ENCODE assay signal across 8 mouse cellular contexts in the genomic region with DNA sequence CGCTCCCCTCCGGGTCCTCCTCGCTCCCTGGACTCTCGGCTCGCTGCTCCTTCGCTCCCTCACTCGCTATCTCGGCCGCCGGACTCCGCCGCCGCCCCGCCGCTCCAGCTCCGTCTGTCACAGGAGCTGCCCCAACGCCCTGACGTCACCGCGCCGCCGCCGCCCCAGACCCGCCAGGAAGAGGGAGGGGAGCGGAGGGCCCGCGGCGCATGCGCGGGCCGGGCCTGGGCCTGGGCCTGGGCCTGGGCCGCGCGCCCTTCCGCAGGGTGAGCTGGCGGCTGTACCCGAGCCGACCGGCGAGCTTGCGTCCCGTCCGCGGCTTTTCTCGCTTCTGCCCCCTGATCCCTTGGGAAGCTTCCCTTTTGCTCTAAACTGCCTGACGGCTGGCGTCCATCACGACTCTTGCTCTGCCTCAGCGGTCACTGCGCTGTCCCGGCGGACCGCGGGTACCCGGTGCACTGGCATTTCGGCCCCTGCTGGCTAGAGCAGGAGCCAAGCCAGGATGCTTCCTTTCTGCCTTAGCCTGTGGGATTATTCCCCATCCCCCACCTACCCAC. TPM values are rescaled to one million over a fixed set of nuclear protein-coding genes. Genes with fewer than 3 reads are reported as not detected.
DNase-seq lines count a peak whose midpoint lies in the region; ATAC-seq and TF ChIP-seq lines count a peak whose summit lies in the region.

Gene Pafah1b1, minus strand, starts transcription at position 436 of the 557 bp plus-strand sequence.

- H3K4me1 ChIP-seq in embryonic facial prominence, embryonic 14.5 days (ENCODE audit: control insufficient read depth, insufficient read depth, low read length) = peaks cover 12% of the 10 kb centered on the region
- H3K4me1 ChIP-seq in limb, embryonic 14.5 days (ENCODE audit: control insufficient read depth, insufficient read depth, low read length) = peaks cover 17% of the 10 kb centered on the region
- H3K4me1 ChIP-seq in midbrain, postnatal 0 days (ENCODE audit: insufficient read depth, low read length) = peaks cover 8% of the 10 kb centered on the region

- H3K4me2 ChIP-seq in embryonic facial prominence, embryonic 14.5 days (ENCODE audit: low read depth, low read length) = peak within 1 kb of the TSS; percentile 92
- H3K4me2 ChIP-seq in limb, embryonic 14.5 days (replicated peaks; ENCODE audit: low read depth, low read length, severe bottlenecking) = peak within 1 kb of the TSS; percentile 86
- peak within 1 kb of the TSS; percentile 68 for H3K4me2 ChIP-seq in midbrain, postnatal 0 days (ENCODE audit: low read depth, low read length, poor library complexity, severe bottlenecking)

- peak; percentile 84 for DNase-seq in 3T3-L1 (ENCODE audit: low read depth, low spot score)
- peak; percentile 88 to 92 for DNase-seq in adrenal gland, postnatal 4 days (ENCODE audit: low spot score in 2 of 2)
- DNase-seq in embryonic facial prominence, embryonic 14.5 days (ENCODE audit: low spot score) = peak; percentile 97
- DNase-seq in heart, adult 8-10 months (ENCODE audit: low spot score) = peak; percentile 93
- peak; percentile 97 for DNase-seq in kidney, adult 9 months
- DNase-seq in limb, embryonic 14.5 days (ENCODE audit: low spot score) = peak; percentile 92
- peak; percentile 97 for DNase-seq in midbrain, postnatal 0 days (ENCODE audit: low spot score)
- DNase-seq in spleen, postnatal 14 days (ENCODE audit: low spot score in 2 of 2) = peak; percentile 91 to 94

- peak within 1 kb of the TSS; percentile 95 for H3K4me3 ChIP-seq in embryonic facial prominence, embryonic 14.5 days (ENCODE audit: low read depth, low read length)
- peak within 1 kb of the TSS; percentile 70 for H3K4me3 ChIP-seq in limb, embryonic 14.5 days (replicated peaks; ENCODE audit: low read length)
- peak within 1 kb of the TSS; percentile 99 for H3K4me3 ChIP-seq in midbrain, postnatal 0 days (ENCODE audit: low read depth, low read length)

- ATAC-seq in embryonic facial prominence, embryonic 14.5 days (ENCODE audit: low read depth) = peak; percentile 98
- peak; percentile 98 for ATAC-seq in limb, embryonic 14.5 days (ENCODE audit: low FRiP score, low read depth)
- peak; percentile 98 for ATAC-seq in midbrain, postnatal 0 days (ENCODE audit: low FRiP score)

- peak within 1 kb of the TSS; percentile 99 for H3K27ac ChIP-seq in embryonic facial prominence, embryonic 14.5 days (replicated peaks; ENCODE audit: low read depth, low read length)
- peak within 1 kb of the TSS; percentile 99 for H3K27ac ChIP-seq in limb, embryonic 14.5 days (replicated peaks; ENCODE audit: low read depth, low read length)
- H3K27ac ChIP-seq in midbrain, postnatal 0 days (ENCODE audit: low read depth, low read length) = peak within 1 kb of the TSS; percentile 99

- peak within 1 kb of the TSS; percentile 98 for H3K9ac ChIP-seq in embryonic facial prominence, embryonic 14.5 days (ENCODE audit: low read depth, low read length)
- H3K9ac ChIP-seq in limb, embryonic 14.5 days (ENCODE audit: low read depth, low read length, severe bottlenecking) = peak within 1 kb of the TSS; percentile 88
- peak within 1 kb of the TSS; percentile 99 for H3K9ac ChIP-seq in midbrain, postnatal 0 days (replicated peaks; ENCODE audit: low read length, poor library complexity, severe bottlenecking)

- no peaks in the 10 kb centered on the region for H3K27me3 ChIP-seq in embryonic facial prominence, embryonic 14.5 days (replicated peaks; ENCODE audit: control insufficient read depth, insufficient read depth, low read length)
- H3K27me3 ChIP-seq in limb, embryonic 14.5 days (ENCODE audit: control insufficient read depth, insufficient read depth, low read length) = no peaks in the 10 kb centered on the region
- no peaks in the 10 kb centered on the region for H3K27me3 ChIP-seq in midbrain, postnatal 0 days (ENCODE audit: insufficient read depth, low read length)

- no peaks in the 10 kb centered on the region for H3K9me3 ChIP-seq in embryonic facial prominence, embryonic 14.5 days (ENCODE audit: control insufficient read depth, low read length)
- H3K9me3 ChIP-seq in limb, embryonic 14.5 days (ENCODE audit: control insufficient read depth, low read length) = no peaks in the 10 kb centered on the region
- no peaks in the 10 kb centered on the region for H3K9me3 ChIP-seq in midbrain, postnatal 0 days (ENCODE audit: low read length)

- peak; percentile 95 for TF ChIP-seq POLR2A in limb, embryonic 14.5 days (IDR thresholded peaks at IDR 0.05; ENCODE audit: borderline replicate concordance, extremely low read depth, insufficient read depth, insufficient read length)

- 0% methylated on average over 14 of the region's 56 CpGs for WGBS in embryonic facial prominence, embryonic 14.5 days
- WGBS in limb, embryonic 14.5 days = 0% methylated on average over 11 of the region's 56 CpGs
- WGBS in midbrain, postnatal 0 days = 0% methylated on average over 35 of the region's 56 CpGs

- H3K36me3 ChIP-seq in embryonic facial prominence, embryonic 14.5 days (ENCODE audit: control insufficient read depth, insufficient read depth, low read length) = 0 out of 2 replicates have a peak, but pooled peaks cover 2% of the 10 kb centered on the region
- H3K36me3 ChIP-seq in limb, embryonic 14.5 days (ENCODE audit: control insufficient read depth, insufficient read depth, low read length) = no peaks in the 10 kb centered on the region
- no peaks in the 10 kb centered on the region for H3K36me3 ChIP-seq in midbrain, postnatal 0 days (ENCODE audit: insufficient read depth, low read length)

- TF ChIP-seq CTCF in midbrain, postnatal 0 days (IDR thresholded peaks at IDR 0.05) = peak; percentile 46

RNA-seq across cellular contexts. Expression of gene Pafah1b1, which starts in this region (rescaled TPM):
- total RNA-seq in adrenal gland, postnatal 4 days (2021) = 100 to 1,000 TPM; 165 to 177 TPM
- polyA plus RNA-seq in embryonic facial prominence, embryonic 14.5 days (2014; fragmentation: Nextera tagmentation; extraction: Ambion mirVana) = 67.6 and 68.3 TPM in 2 replicates
- total RNA-seq in heart, adult 8-10 months (2022) = 100 to 1,000 TPM; 183 to 223 (median 209) TPM
- 54.1 and 57.6 TPM in 2 replicates for polyA plus RNA-seq in limb, embryonic 14.5 days (2012; rRNA removed)
- 67.0 and 68.1 TPM in 2 replicates for polyA plus RNA-seq in limb, embryonic 14.5 days (2014; fragmentation: Nextera tagmentation; extraction: Ambion mirVana)
- 206 and 269 TPM in 2 replicates for total RNA-seq in midbrain, postnatal 0 days (2014; rRNA removed)
- polyA plus RNA-seq in midbrain, postnatal 0 days (2015; fragmentation: Nextera tagmentation; extraction: Ambion mirVana) = 63.4 and 79.2 TPM in 2 replicates

Comparison
In these comparisons a context has a peak if more than half of its experiments do, and no peak if none do; other contexts are left out.
1. Peak in every context shown above with its lines: DNase-seq, ATAC-seq, H3K4me3 ChIP-seq and H3K27ac ChIP-seq.